Mouse (Mus musculus): ENCODE measurements around the gene Kat2b. TPM values are rescaled to one million over a fixed set of nuclear protein-coding genes. Genes with fewer than 3 reads are reported as not detected.
"Not testable (repeated sequence)": the region's sequence is repeated elsewhere in the genome, so short reads cannot be mapped to it uniquely, and the experiment has no call there.

Gene Kat2b
- polyA plus RNA-seq (2011; ENCODE audit: insufficient read depth, insufficient read length, low read depth, missing spikeins): 15.9 and 25.9 TPM in 2 replicates

GRCm38 (mm10) chr17:53566161-53566918 lies at the start of gene Kat2b:
Gene Kat2b (plus strand): TSS chr17:53566861.
- H3K36me3 ChIP-seq (ENCODE audit: control insufficient read depth, insufficient read depth, low read length, poor library complexity, severe bottlenecking): no peaks in the 10 kb centered on the region
- H3K4me1 ChIP-seq (ENCODE audit: control insufficient read depth, insufficient read depth, low read length): peaks cover 1% of the 10 kb centered on the region
- peak within 1 kb of the TSS; percentile 98 for H3K9ac ChIP-seq (ENCODE audit: low read depth, poor library complexity, severe bottlenecking)
- peak within 1 kb of the TSS; percentile 96 for H3K27ac ChIP-seq (ENCODE audit: insufficient read depth, low read length)
- H3K4me3 ChIP-seq (ENCODE audit: low read depth, low read length): peak within 1 kb of the TSS; percentile 98
- H3K9me3 ChIP-seq (replicated peaks; ENCODE audit: control insufficient read depth, insufficient read depth, low read length, poor library complexity, severe bottlenecking): no peaks in the 10 kb centered on the region
- TF ChIP-seq POLR2A (IDR thresholded peaks at IDR 0.05; ENCODE audit: insufficient read depth, low read length): peak; percentile 34
- no peak for TF ChIP-seq CTCF (IDR thresholded peaks at IDR 0.05; ENCODE audit: low read depth, low read length)
- H3K27me3 ChIP-seq (ENCODE audit: control insufficient read depth, insufficient read depth, low read length, poor library complexity, severe bottlenecking): no peaks in the 10 kb centered on the region

- TF ChIP-seq EP300 (IDR thresholded peaks at IDR 0.05; ENCODE audit: insufficient read depth, low read depth, low read length) (no peak), POLR2A (IDR thresholded peaks at IDR 0.05; ENCODE audit: insufficient read depth, low read length) (no peak), CTCF (IDR thresholded peaks at IDR 0.05; ENCODE audit: low read depth, low read length) (no peak)
- no peak overlapping the region for H3K4me3 ChIP-seq (ENCODE audit: low read depth, low read length)
- H3K27ac ChIP-seq (ENCODE audit: insufficient read depth, low read length): no peak overlapping the region
- no peaks in the 10 kb centered on the region for H3K27me3 ChIP-seq (ENCODE audit: control insufficient read depth, insufficient read depth, low read length, poor library complexity, severe bottlenecking)
- H3K4me1 ChIP-seq (ENCODE audit: control insufficient read depth, insufficient read depth, low read length): no peaks in the 10 kb centered on the region
- 0 out of 2 replicates have a peak, but pooled peaks cover 3% of the 10 kb centered on the region for H3K9me3 ChIP-seq (replicated peaks; ENCODE audit: control insufficient read depth, insufficient read depth, low read length, poor library complexity, severe bottlenecking)
- H3K9ac ChIP-seq (ENCODE audit: low read depth, poor library complexity, severe bottlenecking): no peak overlapping the region
- H3K36me3 ChIP-seq (ENCODE audit: control insufficient read depth, insufficient read depth, low read length, poor library complexity, severe bottlenecking): no peaks in the 10 kb centered on the region; the same call in 1 of the 2 replicates
Observed at GRCm38 (mm10) chr17:53519364-53519763, 47.3 kb upstream of the Kat2b start.

- no peak overlapping the region for H3K9ac ChIP-seq (ENCODE audit: low read depth, poor library complexity, severe bottlenecking)
- no peaks in the 10 kb centered on the region for H3K27me3 ChIP-seq (ENCODE audit: control insufficient read depth, insufficient read depth, low read length, poor library complexity, severe bottlenecking)
- H3K36me3 ChIP-seq (ENCODE audit: control insufficient read depth, insufficient read depth, low read length, poor library complexity, severe bottlenecking): no peaks in the 10 kb centered on the region
- H3K9me3 ChIP-seq (replicated peaks; ENCODE audit: control insufficient read depth, insufficient read depth, low read length, poor library complexity, severe bottlenecking): 0 out of 2 replicates have a peak, but pooled peaks cover 3% of the 10 kb centered on the region
- H3K4me1 ChIP-seq (ENCODE audit: control insufficient read depth, insufficient read depth, low read length): no peaks in the 10 kb centered on the region
- no peak overlapping the region for H3K4me3 ChIP-seq (ENCODE audit: low read depth, low read length)
- H3K27ac ChIP-seq (ENCODE audit: insufficient read depth, low read length): no peak overlapping the region
- TF ChIP-seq POLR2A (IDR thresholded peaks at IDR 0.05; ENCODE audit: insufficient read depth, low read length) (no peak), CTCF (IDR thresholded peaks at IDR 0.05; ENCODE audit: low read depth, low read length) (no peak), EP300 (IDR thresholded peaks at IDR 0.05; ENCODE audit: insufficient read depth, low read depth, low read length) (no peak)
Observed at GRCm38 (mm10) chr17:53520509-53520908, 46.2 kb upstream of the Kat2b start.

GRCm38 (mm10) chr17:53528034-53528433 lies 38.6 kb upstream of the Kat2b start:
- TF ChIP-seq POLR2A (IDR thresholded peaks at IDR 0.05; ENCODE audit: insufficient read depth, low read length): no peak
- no peak for TF ChIP-seq EP300 (IDR thresholded peaks at IDR 0.05; ENCODE audit: insufficient read depth, low read depth, low read length)
- Histone ChIP-seq H3K9me3 (replicated peaks; ENCODE audit: control insufficient read depth, insufficient read depth, low read length, poor library complexity, severe bottlenecking) (0 out of 2 replicates have a peak, but pooled peaks cover 3% of the 10 kb centered on the region), H3K9ac (ENCODE audit: low read depth, poor library complexity, severe bottlenecking) (no peak overlapping the region), H3K4me3 (ENCODE audit: low read depth, low read length) (no peak overlapping the region), H3K27me3 (ENCODE audit: control insufficient read depth, insufficient read depth, low read length, poor library complexity, severe bottlenecking) (no peaks in the 10 kb centered on the region), H3K4me1 (ENCODE audit: control insufficient read depth, insufficient read depth, low read length) (no peaks in the 10 kb centered on the region), H3K27ac (ENCODE audit: insufficient read depth, low read length) (no peak overlapping the region), H3K36me3 (ENCODE audit: control insufficient read depth, insufficient read depth, low read length, poor library complexity, severe bottlenecking) (no peaks in the 10 kb centered on the region)

- no peaks in the 10 kb centered on the region for H3K9me3 ChIP-seq (replicated peaks; ENCODE audit: control insufficient read depth, insufficient read depth, low read length, poor library complexity, severe bottlenecking)
- no peak overlapping the region for H3K4me3 ChIP-seq (ENCODE audit: low read depth, low read length)
- H3K36me3 ChIP-seq (ENCODE audit: control insufficient read depth, insufficient read depth, low read length, poor library complexity, severe bottlenecking): no peaks in the 10 kb centered on the region
- TF ChIP-seq POLR2A (IDR thresholded peaks at IDR 0.05; ENCODE audit: insufficient read depth, low read length) (no peak), CTCF (IDR thresholded peaks at IDR 0.05; ENCODE audit: low read depth, low read length) (peak; percentile 26)
- H3K27ac ChIP-seq (ENCODE audit: insufficient read depth, low read length): no peak overlapping the region
- no peaks in the 10 kb centered on the region for H3K27me3 ChIP-seq (ENCODE audit: control insufficient read depth, insufficient read depth, low read length, poor library complexity, severe bottlenecking)
- H3K4me1 ChIP-seq (ENCODE audit: control insufficient read depth, insufficient read depth, low read length): no peaks in the 10 kb centered on the region
- H3K9ac ChIP-seq (ENCODE audit: low read depth, poor library complexity, severe bottlenecking): no peak overlapping the region
Observed at GRCm38 (mm10) chr17:53531160-53531559, 35.5 kb upstream of the Kat2b start.

- Histone ChIP-seq H3K27me3 (ENCODE audit: control insufficient read depth, insufficient read depth, low read length, poor library complexity, severe bottlenecking) (no peaks in the 10 kb centered on the region), H3K4me3 (ENCODE audit: low read depth, low read length) (no peak overlapping the region), H3K36me3 (ENCODE audit: control insufficient read depth, insufficient read depth, low read length, poor library complexity, severe bottlenecking) (no peaks in the 10 kb centered on the region), H3K27ac (ENCODE audit: insufficient read depth, low read length) (no peak overlapping the region), H3K9me3 (replicated peaks; ENCODE audit: control insufficient read depth, insufficient read depth, low read length, poor library complexity, severe bottlenecking) (no peaks in the 10 kb centered on the region), H3K4me1 (ENCODE audit: control insufficient read depth, insufficient read depth, low read length) (no peaks in the 10 kb centered on the region), H3K9ac (ENCODE audit: low read depth, poor library complexity, severe bottlenecking) (no peak overlapping the region)
- TF ChIP-seq POLR2A (IDR thresholded peaks at IDR 0.05; ENCODE audit: insufficient read depth, low read length) (no peak), EP300 (IDR thresholded peaks at IDR 0.05; ENCODE audit: insufficient read depth, low read depth, low read length) (no peak), CTCF (IDR thresholded peaks at IDR 0.05; ENCODE audit: low read depth, low read length) (no peak)
Observed at GRCm38 (mm10) chr17:53532425-53532824, 34.2 kb upstream of the Kat2b start.

GRCm38 (mm10) chr17:53539351-53539750 lies 27.3 kb upstream of the Kat2b start, which contains the start of gene Pp2d1:
Gene Pp2d1 (minus strand): TSS chr17:53539451.
- H3K9me3 ChIP-seq (replicated peaks; ENCODE audit: control insufficient read depth, insufficient read depth, low read length, poor library complexity, severe bottlenecking); H3K27me3 ChIP-seq (ENCODE audit: control insufficient read depth, insufficient read depth, low read length, poor library complexity, severe bottlenecking); H3K4me1 ChIP-seq (ENCODE audit: control insufficient read depth, insufficient read depth, low read length); H3K36me3 ChIP-seq (ENCODE audit: control insufficient read depth, insufficient read depth, low read length, poor library complexity, severe bottlenecking); H3K9ac ChIP-seq (ENCODE audit: low read depth, poor library complexity, severe bottlenecking); H3K4me3 ChIP-seq (ENCODE audit: low read depth, low read length); H3K27ac ChIP-seq (ENCODE audit: insufficient read depth, low read length): not testable (repeated sequence)

Measured in ES-Bruce4 (cell line).